Mouse (Mus musculus) olfactory bulb, adult 2 months (tissue): ENCODE results near the gene H2al1j.
"Not testable (repeated sequence)": the region's sequence is repeated elsewhere in the genome, so short reads cannot be mapped to it uniquely, and the experiment has no call there.

ENCODE experiments used
- CTCF ChIP-seq: fragments of 200-500 bp; IDR thresholded peaks from 2 replicates; pipeline ENCODE4 v1.5.1; 2012; ENCODE audit warnings: low read depth, mild to moderate bottlenecking, low read length, moderate library complexity; ENCODE audit not compliant: insufficient read depth
- POLR2A ChIP-seq: fragments of 200-500 bp; IDR thresholded peaks from 2 replicates; pipeline ENCODE4 v1.6.1; 2012; ENCODE audit warnings: mild to moderate bottlenecking, low read depth, low read length, moderate library complexity; ENCODE audit not compliant: insufficient read depth

DNA sequence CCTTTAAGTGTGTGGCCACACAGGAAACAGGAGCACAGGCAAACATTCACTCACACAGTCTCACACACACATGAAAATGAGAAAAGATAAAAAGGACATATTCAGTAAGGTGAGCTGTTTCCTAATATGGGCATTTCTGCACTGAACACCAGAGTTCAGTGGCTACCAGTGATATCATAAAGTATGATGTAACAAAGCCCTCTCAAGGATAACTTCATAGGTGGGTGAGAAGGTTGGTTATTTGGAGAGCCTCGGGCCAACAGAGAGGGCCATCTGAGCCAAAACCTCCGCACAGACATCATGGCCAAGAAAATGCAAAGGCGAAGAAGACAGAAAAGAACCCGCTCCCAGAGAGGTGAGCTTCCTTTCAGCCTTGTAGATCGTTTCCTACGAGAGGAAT is 12.8 kb upstream of the H2al1j start, which contains the start of gene H2al1f:
- not testable (repeated sequence) for TF ChIP-seq CTCF, POLR2A
